Mouse (Mus musculus): Measurements from ENCODE around the gene Gtpbp1. TPM values are rescaled to one million over a fixed set of nuclear protein-coding genes. Genes with fewer than 3 reads are reported as not detected.

The Gtpbp1 gene
- polyA plus RNA-seq, 3 experiments from 2014 or later = 18.7 to 22.5 (median 21.5) TPM

GRCm38 (mm10) chr15:79686046-79686869 is 4.4 kb upstream of the Gtpbp1 start:
- ATAC-seq = no peak

DNA sequence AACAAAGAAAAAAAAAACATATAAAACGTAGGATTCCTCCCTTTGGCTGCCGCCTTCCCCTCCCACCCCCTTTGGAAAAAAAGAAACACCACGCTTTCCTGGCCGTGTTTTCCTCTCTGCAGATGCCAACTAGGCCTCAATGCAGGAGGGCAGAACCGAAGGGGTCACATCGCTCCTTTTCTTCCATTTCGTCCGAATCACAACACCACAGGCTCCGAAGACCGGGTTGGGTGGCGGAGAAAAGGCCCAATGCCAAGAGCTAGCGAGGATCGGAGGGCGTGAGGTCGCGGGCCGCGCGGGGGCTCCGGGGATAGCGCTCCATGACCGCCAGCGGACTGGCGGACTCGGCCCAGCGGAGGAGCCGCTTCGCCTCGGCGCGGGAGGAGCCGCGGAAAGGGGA is 3.5 kb upstream of the Gtpbp1 start:
- no peak for ATAC-seq

DNA sequence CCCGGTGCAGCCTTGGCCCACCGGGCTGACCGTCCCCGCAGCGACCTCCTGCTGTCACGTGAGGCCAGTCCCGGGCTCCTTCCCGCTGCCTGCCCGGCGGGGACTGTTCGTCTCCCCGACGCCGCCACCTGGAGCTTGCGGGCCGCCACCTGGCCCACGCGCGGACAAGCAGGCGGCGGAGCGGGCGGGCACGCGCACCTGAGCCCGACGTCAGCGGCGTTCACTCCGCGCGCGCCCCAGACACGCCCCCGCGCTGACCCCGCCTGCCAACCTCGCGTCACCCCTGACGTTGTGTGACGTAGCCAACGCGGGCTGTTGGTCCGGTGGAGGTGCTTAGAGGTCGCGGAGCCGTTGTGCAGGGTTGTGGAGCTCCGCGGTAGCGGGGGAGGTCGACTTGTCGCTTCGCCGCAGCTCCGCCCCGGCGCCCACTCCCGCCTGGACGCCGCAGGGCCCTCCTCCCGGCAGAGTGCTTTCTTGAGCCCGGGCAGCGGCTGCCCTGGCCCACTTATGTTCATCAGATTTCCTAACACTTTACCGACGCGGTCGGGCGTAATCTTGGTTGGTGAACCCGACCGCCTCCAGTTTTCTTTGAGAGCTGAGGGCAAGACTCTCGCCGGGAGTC is 2.9 kb upstream of the Gtpbp1 start, which contains the start of gene Josd1:
TSS of gene Josd1 (minus strand) at position 274 of the 622 bp plus-strand sequence.
- peak; percentile 51 for ATAC-seq

DNA sequence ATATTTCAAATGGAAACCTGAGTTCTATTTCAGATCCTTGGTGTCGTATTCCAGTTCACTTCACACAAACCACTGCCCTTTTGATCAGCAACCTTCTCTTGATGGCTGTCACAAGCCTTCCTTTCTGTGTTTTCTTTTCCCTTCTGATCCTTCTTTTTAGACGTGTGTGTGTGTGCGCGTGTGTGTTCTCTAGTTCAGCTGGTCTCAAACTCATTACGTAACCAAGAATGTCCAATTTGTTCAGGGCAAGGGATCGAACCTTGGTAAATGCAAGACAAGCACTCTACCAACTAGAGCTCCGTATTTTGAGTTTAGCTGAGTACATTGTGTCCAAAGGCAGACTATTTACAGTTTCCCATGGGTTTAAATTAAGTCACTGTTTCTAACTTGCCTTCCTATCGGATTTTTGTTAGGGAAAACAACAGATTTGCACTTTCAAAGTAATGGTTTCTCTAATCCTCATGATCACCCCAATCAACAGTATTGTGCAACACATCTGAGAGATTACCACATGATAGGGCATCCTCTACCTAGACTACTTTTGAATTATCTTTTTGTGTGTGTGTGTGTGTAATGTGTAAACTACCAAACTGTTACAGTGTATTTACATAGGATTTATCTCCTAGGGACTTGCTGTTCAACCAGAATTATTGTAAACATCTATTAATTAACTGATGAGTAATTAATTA is 2.2 kb upstream of the Gtpbp1 start:
- no peak for ATAC-seq

GRCm38 (mm10) chr15:79689662-79690425 is 801 bp upstream of the Gtpbp1 start:
- no peak for ATAC-seq

DNA sequence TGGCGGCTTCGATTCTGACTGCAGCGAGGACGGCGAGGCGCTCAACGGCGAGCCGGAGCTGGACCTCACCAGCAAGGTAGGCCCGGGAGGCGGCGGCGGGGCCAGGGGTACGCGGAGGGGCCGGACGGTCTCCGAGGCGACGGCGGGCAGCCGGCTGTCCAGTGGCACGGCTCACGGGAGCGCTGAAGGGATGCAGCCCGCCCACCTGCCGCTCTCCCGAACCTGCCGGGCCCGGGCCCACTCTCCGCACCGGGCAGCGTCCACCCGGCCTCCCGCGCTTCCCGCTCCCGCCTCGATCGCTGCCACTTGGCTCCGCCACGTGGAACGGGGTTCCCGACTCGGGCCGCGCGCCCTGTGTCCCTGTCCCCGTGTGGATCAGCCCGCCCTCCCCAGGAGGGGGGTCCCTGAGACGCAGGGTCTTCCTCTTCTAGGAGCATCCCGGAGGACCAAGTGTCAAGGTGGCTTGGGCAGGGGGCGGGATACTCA is 421 bp downstream of the Gtpbp1 start:
- no peak for ATAC-seq

DNA sequence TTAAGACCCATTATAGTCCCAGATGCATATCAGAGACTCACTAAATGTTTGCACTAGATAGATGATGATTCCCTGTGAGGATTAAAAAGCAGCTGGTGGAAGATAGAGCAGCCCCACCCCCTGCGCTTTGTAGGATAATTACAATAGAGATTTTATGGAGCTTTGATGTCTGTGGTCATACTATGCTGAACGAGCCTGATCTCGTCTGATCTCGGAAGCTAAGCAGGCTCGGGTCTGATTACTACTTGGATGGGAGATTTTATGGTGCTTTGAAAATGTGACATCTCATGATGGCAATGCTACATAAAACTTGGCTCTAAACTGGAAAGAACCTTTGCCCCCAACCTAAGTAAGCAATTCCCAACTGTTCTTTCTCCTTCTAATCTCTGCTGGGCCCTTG is 1.7 kb downstream of the Gtpbp1 start:
- ATAC-seq = no peak

DNA sequence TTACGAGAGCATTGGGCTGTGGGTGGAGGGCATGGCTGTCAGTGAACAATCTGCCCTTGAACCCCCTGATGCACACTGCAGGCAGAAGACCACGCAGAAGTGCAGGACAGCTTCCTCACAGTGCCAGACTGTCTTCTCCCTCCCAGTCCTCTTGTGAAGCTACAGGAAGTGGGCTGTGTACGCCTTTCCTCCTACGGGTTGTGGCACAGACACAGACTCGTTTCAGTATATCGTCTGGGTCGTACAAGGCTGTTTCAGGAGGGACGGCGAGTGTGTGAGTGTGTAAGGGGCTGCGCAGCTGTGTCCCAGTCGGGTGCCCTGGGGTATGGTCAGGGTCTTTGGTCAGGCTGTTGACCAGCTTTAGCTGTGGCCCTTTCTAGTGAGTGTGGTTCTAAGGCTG is 3.1 kb downstream of the Gtpbp1 start:
- peak; percentile 36 for ATAC-seq

DNA sequence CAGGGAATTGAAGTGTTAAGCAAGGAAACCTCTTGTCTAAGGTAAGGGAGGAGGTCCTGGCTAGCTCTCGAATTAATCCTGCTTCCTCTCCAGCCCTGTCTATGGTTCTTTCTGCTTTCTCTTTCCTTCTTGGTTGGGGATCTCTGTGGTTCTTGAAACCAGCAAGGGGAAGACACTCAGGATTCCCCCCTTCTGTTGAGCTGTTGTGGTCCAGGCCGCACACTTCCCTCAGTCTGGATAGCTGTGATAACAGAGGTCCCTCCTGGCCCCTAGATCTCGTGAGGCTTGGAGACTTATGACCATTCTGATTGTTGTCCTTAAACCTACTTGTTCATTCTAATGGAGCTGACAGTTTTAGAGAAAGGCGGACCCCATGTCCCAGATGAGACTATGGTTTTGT is 3.9 kb downstream of the Gtpbp1 start:
- ATAC-seq = no peak

- no peak for ATAC-seq
Observed at GRCm38 (mm10) chr15:79695516-79695915, 4.9 kb downstream of the Gtpbp1 start.

- ATAC-seq = no peak
Observed at GRCm38 (mm10) chr15:79696508-79696907, 5.9 kb downstream of the Gtpbp1 start.

- ATAC-seq = no peak
Observed at GRCm38 (mm10) chr15:79697011-79697410, 6.4 kb downstream of the Gtpbp1 start.

DNA sequence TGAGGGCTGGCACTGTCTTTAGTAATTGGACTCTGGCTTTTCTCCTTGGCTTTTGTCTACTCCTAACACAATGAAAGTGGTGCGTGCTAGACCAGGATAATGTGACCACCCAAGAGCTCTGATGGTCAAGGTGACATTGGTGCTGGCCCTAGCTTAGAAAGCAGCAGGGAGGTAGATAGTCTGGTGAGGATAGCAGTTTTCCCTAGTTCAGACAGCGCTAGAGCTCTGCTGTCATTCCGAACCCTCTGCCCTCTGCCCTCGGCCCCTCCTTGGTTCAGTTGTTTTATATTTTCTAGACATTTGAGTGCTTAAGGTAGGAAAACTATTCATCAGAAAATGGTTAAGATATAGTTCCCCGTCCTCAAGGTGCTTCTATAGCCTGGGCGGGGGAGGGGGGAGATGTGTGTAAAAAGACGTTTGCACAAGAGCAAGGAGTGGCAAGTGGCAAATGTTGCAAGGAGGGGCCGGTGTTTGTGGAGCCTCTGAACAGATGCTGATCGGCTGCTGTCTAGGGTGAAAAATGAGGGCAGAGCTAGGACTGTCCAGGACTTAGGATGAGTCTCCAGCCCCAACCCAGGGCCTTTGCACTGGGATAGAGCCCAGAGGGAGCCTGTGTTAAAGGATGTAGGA is 7.0 kb downstream of the Gtpbp1 start:
- ATAC-seq = no peak

GRCm38 (mm10) chr15:79706603-79707214 is 16.1 kb downstream of the Gtpbp1 start:
- ATAC-seq = no peak

DNA sequence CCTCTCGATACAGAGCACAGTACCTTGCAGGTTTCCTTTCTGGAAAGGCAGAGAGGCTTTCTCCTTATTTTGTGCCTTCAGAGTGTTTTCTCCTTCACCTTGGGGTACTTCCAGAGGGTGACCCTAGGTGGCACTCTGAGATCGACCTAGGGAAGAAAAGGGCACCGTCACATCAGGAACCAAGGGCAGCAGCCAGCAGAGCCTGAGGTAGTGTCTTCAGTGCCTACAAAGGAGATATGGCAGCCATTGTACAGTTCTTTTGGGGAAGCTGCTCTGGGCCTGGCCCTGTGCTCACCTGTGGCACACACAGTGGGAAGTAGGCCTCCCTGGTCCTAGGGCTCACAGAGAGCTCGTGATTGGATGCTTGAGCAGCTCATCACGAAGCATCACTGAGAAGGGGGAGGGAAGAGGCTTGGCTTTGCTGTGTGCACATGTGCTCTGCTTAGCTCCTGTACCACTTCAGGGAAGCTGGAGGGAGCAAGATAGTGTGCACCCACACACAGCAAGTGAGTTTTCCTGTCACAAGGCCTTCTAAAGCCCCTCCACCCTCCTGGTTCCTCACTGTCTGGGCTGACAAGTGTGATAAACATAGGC is 17.7 kb downstream of the Gtpbp1 start:
- ATAC-seq = no peak

DNA sequence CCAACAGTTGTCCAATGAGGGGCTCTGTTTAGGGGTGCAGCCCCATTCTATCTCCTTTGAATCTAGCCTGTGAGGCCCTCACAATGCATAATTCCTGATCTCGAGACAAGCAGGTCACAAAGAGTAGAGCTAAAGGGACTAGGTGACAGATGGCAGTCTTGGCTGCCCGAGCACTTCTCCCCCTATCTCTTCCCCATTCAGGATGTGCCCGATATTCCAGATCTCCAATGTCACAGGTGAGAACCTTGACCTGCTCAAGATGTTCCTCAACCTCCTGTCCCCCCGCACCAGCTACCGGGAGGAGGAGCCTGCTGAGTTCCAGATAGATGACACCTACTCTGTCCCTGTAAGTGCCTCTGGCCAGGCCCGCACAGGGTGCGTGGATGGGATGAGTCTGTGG is 25.0 kb downstream of the Gtpbp1 start:
- no peak for ATAC-seq

DNA sequence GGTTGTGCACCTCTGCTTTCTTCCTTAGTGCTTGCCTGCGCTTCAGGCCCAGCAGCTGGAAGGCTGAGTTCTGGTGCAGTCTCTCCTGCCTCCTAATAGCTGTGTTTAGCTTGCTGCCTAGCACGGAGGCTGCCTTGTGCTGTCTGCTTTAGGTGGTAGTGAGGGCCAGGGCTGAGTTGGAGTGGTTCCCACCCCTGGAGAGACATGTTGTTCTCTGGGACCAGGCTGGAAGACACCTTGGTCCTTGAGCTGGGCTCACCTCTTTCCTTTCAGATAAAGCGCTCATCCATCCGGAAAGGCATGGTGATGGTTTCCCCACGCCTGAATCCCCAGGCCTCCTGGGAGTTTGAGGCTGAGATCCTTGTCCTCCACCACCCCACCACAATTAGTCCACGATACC is 26.1 kb downstream of the Gtpbp1 start:
- ATAC-seq = no peak

GRCm38 (mm10) chr15:79720267-79720666 is 29.6 kb downstream of the Gtpbp1 start:
- no peak for ATAC-seq

DNA sequence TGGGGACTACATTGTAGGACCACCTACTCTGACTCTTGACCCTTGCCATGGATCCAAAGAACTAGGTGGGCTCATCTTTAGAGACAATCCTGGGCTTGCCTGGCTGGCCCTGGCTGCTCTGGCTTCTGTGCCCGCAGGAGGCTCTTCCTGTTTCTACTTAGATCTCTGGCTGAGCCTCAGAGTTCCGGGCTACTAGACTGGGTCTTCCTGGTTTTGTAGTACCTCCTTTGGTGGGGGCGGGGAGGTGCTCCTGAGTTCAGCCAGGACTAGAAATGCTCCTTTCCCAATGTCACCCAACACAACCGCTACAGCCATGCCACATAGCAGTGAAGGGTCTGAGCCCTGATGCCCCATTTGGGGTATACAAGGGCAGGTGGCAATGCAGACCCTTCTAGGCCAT is 30.2 kb downstream of the Gtpbp1 start:
- ATAC-seq = no peak

- ATAC-seq = peak; percentile 79
Observed at GRCm38 (mm10) chr15:79723439-79723838, 32.8 kb downstream of the Gtpbp1 start.

DNA sequence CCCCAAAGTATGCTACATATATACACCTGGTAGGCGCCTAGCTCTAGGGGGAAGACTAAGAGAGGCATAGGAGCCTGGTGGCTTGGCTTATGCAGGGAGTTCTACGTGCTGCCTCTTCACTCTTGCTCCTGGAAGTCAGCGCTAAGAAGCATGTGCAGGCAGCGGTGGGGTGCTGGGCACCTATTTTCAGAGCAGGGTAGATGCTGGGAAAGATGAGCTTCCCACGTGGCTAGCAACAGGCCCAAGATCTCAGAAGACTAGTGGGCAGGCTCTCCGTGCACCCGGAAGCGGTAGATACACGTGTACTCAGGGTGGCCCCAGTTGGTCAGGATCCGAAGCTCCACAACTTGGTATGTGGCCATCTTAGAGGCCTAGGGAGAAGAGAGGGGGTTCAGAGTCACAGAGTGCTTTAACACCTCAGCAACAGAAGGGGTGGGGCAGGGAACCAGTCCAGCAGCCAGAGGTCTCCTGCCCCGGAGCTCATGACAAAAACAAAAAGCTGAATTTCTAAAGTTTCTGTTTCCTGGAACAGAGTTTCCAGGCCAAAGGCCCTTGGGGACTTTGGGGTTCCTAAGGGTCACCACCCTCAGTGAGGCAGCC is 34.6 kb downstream of the Gtpbp1 start:
- no peak for ATAC-seq
